Mouse (Mus musculus) cerebellum, adult 2 months (tissue): Measurements from ENCODE around the gene Susd4.

Source experiments
- CTCF ChIP-seq: fragments of 200-500 bp; IDR thresholded peaks from 2 replicates; pipeline ENCODE4 v1.5.1; 2011; ENCODE audit warnings: low read depth, mild to moderate bottlenecking, control low read depth, low read length, moderate library complexity, borderline replicate concordance; ENCODE audit not compliant: insufficient read depth
- POLR2A ChIP-seq: fragments of 200-500 bp; IDR thresholded peaks from 2 replicates; pipeline ENCODE4 v1.6.1; 2011; ENCODE audit warnings: low read length, control low read depth, borderline replicate concordance; ENCODE audit not compliant: insufficient read depth

GRCm38 (mm10) chr1:182867886-182868285, 104.2 kb downstream of the Susd4 start:
- TF ChIP-seq CTCF (no peak), POLR2A (no peak)
